Mouse (Mus musculus) intestine, postnatal 0 days (tissue): Measurements from ENCODE around the gene Aim2. TPM values are rescaled to one million over a fixed set of nuclear protein-coding genes. Genes with fewer than 3 reads are reported as not detected.
A peak's percentile ranks its signal among the peaks of the same experiment; 100 is the strongest.

Experiments
- ATAC-seq: fragments of 200-750 bp; cut with Nextera tagmentation; 2 replicates; pipeline ENCODE4 v1.8.0; 2017; ENCODE audit warnings: mild to moderate bottlenecking, moderate TSS enrichment, moderate library complexity
- H3K27ac ChIP-seq: fragments of 300-500 bp; sonication (generic); 2 replicates; pipeline ENCODE4 v1.5.1; 2014; ENCODE audit warnings: mild to moderate bottlenecking, low read depth, low read length, moderate library complexity
- H3K27me3 ChIP-seq: fragments of 300-500 bp; sonication (generic); replicated peaks from 2 replicates; pipeline ENCODE4 v1.6.1; 2014; ENCODE audit warnings: low read length, mixed read lengths; ENCODE audit not compliant: control insufficient read depth, insufficient read depth
- H3K36me3 ChIP-seq: fragments of 300-500 bp; sonication (generic); 2 replicates; pipeline ENCODE4 v1.6.1; 2014; ENCODE audit warnings: mild to moderate bottlenecking, moderate library complexity; ENCODE audit not compliant: control insufficient read depth, insufficient read depth
- H3K4me1 ChIP-seq: fragments of 300-500 bp; sonication (generic); replicated peaks from 2 replicates; pipeline ENCODE4 v1.6.1; 2014; ENCODE audit warnings: antibody characterized with exemption, low read length, mixed read lengths; ENCODE audit not compliant: control insufficient read depth, insufficient read depth
- H3K4me2 ChIP-seq: fragments of 300-500 bp; sonication (generic); replicated peaks from 2 replicates; pipeline ENCODE4 v1.6.1; 2014; ENCODE audit warnings: low read depth, mild to moderate bottlenecking, moderate library complexity
- H3K4me3 ChIP-seq: fragments of 300-500 bp; sonication (generic); 2 replicates; pipeline ENCODE4 v1.5.1; 2014; ENCODE audit warnings: low read depth, low read length
- H3K9ac ChIP-seq: fragments of 300-500 bp; sonication (generic); 2 replicates; pipeline ENCODE4 v1.6.1; 2014; ENCODE audit warnings: mild to moderate bottlenecking, low read depth, low read length
- H3K9me3 ChIP-seq: fragments of 300-500 bp; sonication (generic); 2 replicates; pipeline ENCODE4 v1.6.1; 2016; ENCODE audit warnings: mixed run types; ENCODE audit not compliant: control insufficient read depth
- CTCF ChIP-seq: sonication (generic); IDR thresholded peaks from 2 replicates; pipeline ENCODE4 v1.5.1; 2016; ENCODE audit warnings: low read depth, mild to moderate bottlenecking, control low read depth, antibody characterized with exemption, moderate library complexity
- WGBS: fragments of 180-500 bp; shearing (Covaris S2); extraction: QIAGEN DNeasy Blood & Tissue Kit; methylation state at CpG from one replicate; pipeline ENCODE4 v1.1.7; 2014; 5-methylcytosine and 5-hydroxymethylcytosine counted together
- polyA plus RNA-seq: library from polyadenylated mRNA; unstranded; fragments of >200 nt; fragmentation: Nextera tagmentation; extraction: Ambion mirVana; gene quantifications from 2 replicates; pipeline ENCODE4 v1.2.1, GENCODE M21; 2015

The Aim2 gene
- polyA plus RNA-seq, 1 experiment from 2014 or later: 3.1 TPM

GRCm38 (mm10) chr1:173418516-173418915 is 67.8 kb downstream of the Aim2 start:
- H3K4me2 ChIP-seq: no peak overlapping the region
- no peak for TF ChIP-seq CTCF
- no peaks in the 10 kb centered on the region for H3K9me3 ChIP-seq
- no peak overlapping the region for H3K27ac ChIP-seq
- H3K27me3 ChIP-seq: no peaks in the 10 kb centered on the region
- 39% methylated on average over 3 of the region's 3 CpGs for WGBS
- H3K4me3 ChIP-seq: no peak overlapping the region
- no peak overlapping the region for H3K9ac ChIP-seq
- H3K4me1 ChIP-seq: no peaks in the 10 kb centered on the region
- peak; percentile 64 for ATAC-seq
- no peaks in the 10 kb centered on the region for H3K36me3 ChIP-seq

DNA sequence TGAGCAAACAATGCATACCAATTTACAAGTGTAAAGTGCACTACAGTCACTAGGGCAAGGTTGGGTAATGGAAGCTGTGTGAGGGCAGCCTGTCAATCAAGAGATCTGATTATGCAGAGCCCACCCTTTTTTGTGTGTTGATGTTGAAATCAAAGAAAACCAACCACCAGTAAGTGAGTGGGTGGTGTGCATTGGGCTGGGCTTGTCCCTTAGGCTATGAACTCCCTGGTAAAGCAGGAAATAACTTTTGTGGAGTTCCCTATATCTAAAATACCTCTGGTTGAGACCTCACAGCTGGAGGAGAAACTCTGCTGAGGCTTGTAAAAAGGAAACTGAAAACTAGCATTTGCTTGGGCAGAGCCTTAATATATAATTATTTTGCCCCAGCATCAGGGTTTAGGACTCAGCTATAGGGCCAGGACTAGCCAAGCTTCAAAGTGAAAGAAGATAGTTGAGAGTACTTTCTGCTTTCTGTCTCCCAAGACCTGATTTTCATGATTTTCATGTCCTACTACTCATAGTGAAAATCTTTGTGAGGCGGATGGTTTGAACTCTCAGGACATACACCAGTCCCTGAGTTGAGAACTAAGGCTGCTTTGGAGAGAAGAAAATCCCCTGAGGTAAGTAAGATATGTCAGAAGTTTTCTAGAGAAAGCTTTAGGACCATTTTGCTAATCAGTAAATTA is 68.4 kb downstream of the Aim2 start:
- no peak overlapping the region; the same call in 1 of the 2 replicates for H3K4me2 ChIP-seq
- no peak overlapping the region for H3K9ac ChIP-seq
- H3K27ac ChIP-seq: no peak overlapping the region
- no peak for TF ChIP-seq CTCF
- WGBS: 76% methylated on average over 1 of the region's 1 CpGs
- no peaks in the 10 kb centered on the region for H3K9me3 ChIP-seq
- no peaks in the 10 kb centered on the region for H3K36me3 ChIP-seq
- H3K27me3 ChIP-seq: no peaks in the 10 kb centered on the region
- H3K4me3 ChIP-seq: no peak overlapping the region
- ATAC-seq: peak; percentile 96
- H3K4me1 ChIP-seq: no peaks in the 10 kb centered on the region

GRCm38 (mm10) chr1:173420374-173420773 is 69.7 kb downstream of the Aim2 start:
- ATAC-seq: no peak
- no peak overlapping the region for H3K27ac ChIP-seq
- H3K4me2 ChIP-seq: 0 out of 2 replicates have a peak overlapping the region, but pooled peaks have one; percentile 2
- no peak overlapping the region for H3K9ac ChIP-seq
- H3K4me1 ChIP-seq: no peaks in the 10 kb centered on the region
- no peaks in the 10 kb centered on the region for H3K9me3 ChIP-seq
- TF ChIP-seq CTCF: no peak
- H3K36me3 ChIP-seq: no peaks in the 10 kb centered on the region
- H3K27me3 ChIP-seq: no peaks in the 10 kb centered on the region
- no peak overlapping the region for H3K4me3 ChIP-seq
- 76% methylated on average over 6 of the region's 6 CpGs for WGBS

DNA sequence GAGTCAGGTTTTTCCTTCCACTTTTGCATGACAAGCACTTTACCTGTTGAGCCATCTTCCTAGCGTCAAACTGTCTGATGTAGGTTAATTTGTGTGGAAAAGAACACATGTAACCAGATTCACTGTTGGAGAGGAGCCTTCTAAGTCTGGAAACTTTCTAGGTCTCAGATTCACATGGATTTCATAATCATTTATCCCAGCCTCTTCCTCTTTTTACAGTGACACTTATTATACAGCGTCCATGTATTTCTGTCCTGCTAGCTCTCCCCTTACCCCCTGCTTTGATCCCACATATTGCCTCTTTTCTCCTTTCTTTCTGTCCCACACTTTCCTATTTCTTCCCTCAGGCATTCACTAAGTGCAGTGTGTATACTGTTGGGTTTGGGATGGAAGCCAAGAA is 75.7 kb downstream of the Aim2 start:
- Histone ChIP-seq H3K4me3 (no peak overlapping the region), H3K9ac (no peak overlapping the region), H3K36me3 (no peaks in the 10 kb centered on the region), H3K4me2 (no peak overlapping the region), H3K27me3 (no peaks in the 10 kb centered on the region), H3K9me3 (no peaks in the 10 kb centered on the region), H3K4me1 (no peaks in the 10 kb centered on the region), H3K27ac (no peak overlapping the region)
- no peak for TF ChIP-seq CTCF
- no peak for ATAC-seq
- 76% methylated on average over 2 of the region's 2 CpGs for WGBS

- no peaks in the 10 kb centered on the region for H3K9me3 ChIP-seq
- H3K36me3 ChIP-seq: no peaks in the 10 kb centered on the region
- H3K4me3 ChIP-seq: no peak overlapping the region
- H3K27ac ChIP-seq: no peak overlapping the region
- no peak overlapping the region for H3K9ac ChIP-seq
- no peaks in the 10 kb centered on the region for H3K4me1 ChIP-seq
- WGBS: 82% methylated on average over 8 of the region's 8 CpGs
- no peak for TF ChIP-seq CTCF
- H3K4me2 ChIP-seq: no peak overlapping the region
- H3K27me3 ChIP-seq: no peaks in the 10 kb centered on the region
- no peak for ATAC-seq
These were observed 76.7 kb downstream of the Aim2 start for GRCm38 (mm10) chr1:173427385-173427784.

- no peaks in the 10 kb centered on the region for H3K27me3 ChIP-seq
- H3K4me2 ChIP-seq: no peak overlapping the region
- H3K9me3 ChIP-seq: no peaks in the 10 kb centered on the region
- 84% methylated on average over 5 of the region's 5 CpGs for WGBS
- no peak overlapping the region for H3K9ac ChIP-seq
- H3K4me1 ChIP-seq: no peaks in the 10 kb centered on the region
- no peaks in the 10 kb centered on the region for H3K36me3 ChIP-seq
- ATAC-seq: no peak
- H3K4me3 ChIP-seq: no peak overlapping the region
- H3K27ac ChIP-seq: no peak overlapping the region
- peak; percentile 40 for TF ChIP-seq CTCF
These were observed 79.5 kb downstream of the Aim2 start for GRCm38 (mm10) chr1:173429995-173430699.
